Mouse (Mus musculus) embryo, embryonic 10.5 days (tissue): ENCODE results near the gene Rab1a.
A peak's percentile ranks its signal among the peaks of the same experiment; 100 is the strongest.
"Not testable (repeated sequence)": the region's sequence is repeated elsewhere in the genome, so short reads cannot be mapped to it uniquely, and the experiment has no call there.

Experiments used
- DNase-seq: peaks from one replicate; pipeline ENCODE4 v3.0.0-alpha.2; 2015; ENCODE audit warnings: low spot score

Gene Rab1a

DNA sequence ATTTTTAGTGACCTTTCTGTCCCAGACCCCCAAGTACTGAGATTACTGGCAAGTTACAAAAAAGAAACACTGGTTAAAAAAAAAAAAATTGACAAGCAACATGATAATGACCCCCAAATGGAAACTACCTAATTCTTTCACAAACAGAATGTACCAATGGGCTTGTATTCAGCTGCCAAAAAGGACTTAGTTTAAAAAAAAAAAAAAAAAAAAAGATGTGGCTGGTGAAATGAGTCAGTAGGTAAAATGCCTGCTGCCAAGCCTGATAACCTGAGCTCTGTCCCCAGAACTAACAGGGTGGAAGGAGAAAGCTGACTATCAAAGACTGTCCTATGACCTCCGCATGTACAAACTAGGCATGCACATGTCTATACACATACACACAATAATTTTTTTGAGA lies 16.0 kb downstream of the Rab1a start:
- no peak for DNase-seq

DNA sequence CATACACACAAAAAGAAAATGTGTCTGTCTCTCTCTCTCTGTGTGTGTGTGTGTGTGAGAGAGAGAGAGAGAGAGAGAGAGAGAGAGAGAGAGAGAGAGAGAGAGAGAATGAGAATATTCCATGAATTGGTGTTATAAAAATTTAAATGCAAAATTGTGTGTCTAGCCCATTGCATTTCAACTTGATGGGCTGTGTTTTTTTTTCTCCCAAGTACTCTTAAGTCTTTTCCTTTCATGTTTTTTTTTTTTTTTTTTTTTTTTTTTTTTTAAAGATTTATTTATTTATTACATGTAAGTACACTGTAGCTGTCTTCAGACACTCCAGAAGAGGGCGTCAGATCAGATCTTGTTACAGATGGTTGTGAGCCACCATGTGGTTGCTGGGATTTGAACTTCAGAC lies 20.4 kb downstream of the Rab1a start:
- not testable (repeated sequence) for DNase-seq

DNA sequence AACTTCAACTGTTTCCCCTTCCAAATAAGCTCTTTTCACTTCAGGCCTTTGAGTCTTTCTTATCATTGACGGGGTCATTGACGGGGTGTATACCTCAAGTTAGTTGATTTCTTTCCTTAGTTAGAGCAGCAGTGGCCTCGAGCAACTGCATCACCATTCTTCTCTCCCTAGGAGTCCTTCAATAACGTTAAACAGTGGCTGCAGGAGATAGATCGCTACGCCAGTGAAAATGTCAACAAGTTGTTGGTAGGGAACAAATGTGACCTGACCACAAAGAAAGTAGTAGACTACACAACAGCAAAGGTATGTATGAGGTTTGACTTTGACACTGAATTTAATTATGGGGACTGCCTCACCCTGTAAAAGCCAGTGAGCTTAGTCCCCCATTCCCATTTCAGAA lies 23.0 kb downstream of the Rab1a start:
- DNase-seq: no peak

GRCm38 (mm10) chr11:20225938-20226337 lies 24.7 kb downstream of the Rab1a start:
- DNase-seq: no peak

DNA sequence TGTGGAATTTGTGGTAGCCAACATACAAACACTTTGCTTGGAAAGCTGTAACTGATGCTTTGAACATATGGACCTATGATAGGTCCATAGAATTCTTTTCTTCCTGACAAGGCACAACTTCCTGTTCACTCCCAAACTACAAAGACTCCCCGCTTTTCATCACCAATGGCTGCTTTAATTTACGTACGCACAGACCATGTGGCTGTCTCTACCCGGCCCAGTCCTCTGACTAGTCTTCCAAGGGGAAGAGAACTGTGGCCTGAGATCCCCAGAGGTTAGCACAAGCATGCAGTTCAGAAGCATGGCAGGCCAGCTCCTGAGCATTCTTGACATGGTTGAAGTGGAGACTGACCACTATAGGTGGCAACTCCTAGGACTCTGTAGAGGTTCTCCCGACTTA lies 27.4 kb downstream of the Rab1a start:
- DNase-seq: no peak

DNA sequence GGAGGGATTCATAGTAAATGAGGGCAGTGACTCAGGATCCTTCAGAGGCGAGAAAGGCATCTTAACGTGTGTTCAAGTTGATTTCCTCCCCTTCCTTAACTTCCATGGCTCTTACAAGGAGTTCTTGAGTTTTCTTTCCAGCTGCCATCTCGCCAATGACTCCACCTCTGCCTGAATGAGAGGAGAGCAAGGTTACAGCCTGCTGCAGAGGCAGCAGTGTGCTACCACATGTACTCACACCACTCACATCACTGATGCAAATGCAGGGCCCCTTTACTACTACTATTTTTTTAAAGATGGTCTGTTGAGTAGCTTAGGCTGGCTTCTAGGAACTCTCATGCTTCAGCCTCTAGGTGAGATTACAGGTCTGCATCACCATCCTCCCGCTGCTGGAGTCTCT lies 28.1 kb downstream of the Rab1a start:
- no peak for DNase-seq

DNA sequence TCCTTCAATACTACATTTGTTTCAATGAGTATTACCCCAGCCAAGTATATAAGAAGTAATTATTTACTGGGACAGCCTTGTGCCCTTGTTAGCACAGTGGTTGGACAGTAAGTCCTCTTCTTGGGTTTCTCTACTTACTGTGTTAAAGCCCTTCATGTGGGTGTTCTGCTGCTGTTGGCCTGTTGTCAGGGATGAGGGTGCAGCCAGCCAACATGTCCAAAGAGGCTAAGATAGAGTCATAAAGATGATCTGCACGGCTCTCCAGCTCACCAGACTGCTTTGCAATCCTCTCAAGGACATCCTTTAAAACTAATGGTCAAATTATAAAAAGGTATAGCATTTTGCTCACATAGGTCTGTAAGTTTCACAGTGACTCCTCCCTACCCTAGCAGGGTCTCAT lies 29.1 kb downstream of the Rab1a start:
- no peak for DNase-seq

DNA sequence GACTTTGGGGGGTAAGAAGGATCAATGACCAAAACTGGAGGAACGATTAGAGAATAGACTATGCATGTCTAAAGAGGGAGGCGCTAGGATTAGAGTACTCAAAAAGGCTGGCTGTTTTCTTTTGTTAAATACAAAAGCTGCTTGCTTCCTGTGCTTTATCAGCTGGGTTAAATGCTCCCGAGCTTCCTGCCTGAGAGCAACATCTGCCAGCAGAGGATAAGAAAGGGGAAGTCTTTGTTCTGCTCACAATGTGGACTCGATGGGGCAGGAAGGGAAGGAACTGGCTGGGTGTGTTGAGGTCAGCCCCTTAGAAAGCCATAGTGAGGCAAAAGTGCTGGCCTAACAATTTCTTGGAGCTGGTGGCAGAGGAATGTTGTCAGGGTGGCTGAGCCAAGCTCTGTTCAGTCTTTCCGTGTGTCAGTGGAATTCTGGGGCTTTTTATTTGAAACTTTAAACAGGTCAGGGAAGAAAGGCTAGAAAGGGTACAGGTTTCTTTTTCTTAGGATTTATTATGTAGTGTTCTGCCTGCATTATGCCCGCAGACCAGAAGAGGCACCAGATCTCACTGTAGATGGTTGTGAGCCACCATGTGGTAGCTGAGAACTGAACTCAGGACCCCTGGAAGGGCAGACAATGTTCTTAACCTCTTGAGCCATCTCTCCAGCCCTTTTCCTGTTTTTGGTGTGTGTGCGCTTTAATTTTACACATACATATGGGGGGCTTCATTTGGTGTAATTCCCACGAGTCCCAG lies 30.1 kb downstream of the Rab1a start:
- DNase-seq: peak; percentile 70

DNA sequence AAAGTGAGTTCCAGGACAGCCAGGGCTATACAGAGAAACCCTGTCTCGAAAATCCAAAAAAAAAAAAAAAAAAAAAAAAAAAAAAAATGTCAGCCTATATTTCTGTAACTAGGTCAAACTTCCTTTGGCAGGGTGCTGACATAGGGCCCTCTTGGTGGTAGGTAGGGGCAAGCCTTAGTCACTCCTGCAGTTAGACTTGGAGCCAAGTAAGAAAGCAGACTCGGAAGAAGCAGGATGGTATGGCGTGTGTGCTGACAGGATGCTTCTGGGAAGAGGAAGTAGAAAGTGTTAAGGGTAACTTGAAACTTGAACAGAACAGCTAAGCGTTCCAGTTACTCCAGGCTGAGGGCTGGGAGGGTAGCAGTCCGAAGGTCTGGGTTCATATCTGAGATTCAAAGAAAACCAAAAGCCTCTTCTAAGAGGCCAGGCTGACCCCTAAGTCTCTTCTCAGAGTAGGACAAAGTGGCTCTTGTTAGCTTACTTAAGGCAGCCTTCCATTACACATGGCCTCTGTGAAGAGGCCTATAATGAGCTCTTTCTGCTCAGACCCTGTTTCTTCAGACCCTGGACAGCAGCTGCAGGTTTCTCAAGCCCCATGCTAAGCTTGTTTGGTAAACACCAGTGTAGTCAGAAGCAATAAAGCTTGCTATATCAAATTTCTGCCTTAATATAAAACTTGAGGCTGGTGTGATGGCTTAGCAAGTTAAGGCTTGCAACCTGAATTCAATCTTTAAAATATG lies 31.0 kb downstream of the Rab1a start:
- DNase-seq: no peak

GRCm38 (mm10) chr11:20234233-20234632 lies 33.0 kb downstream of the Rab1a start:
- no peak for DNase-seq

GRCm38 (mm10) chr11:20237018-20237417 lies 35.8 kb downstream of the Rab1a start:
- DNase-seq: no peak

- DNase-seq: no peak
Measured at GRCm38 (mm10) chr11:20237976-20238375, 36.7 kb downstream of the Rab1a start.

GRCm38 (mm10) chr11:20239279-20239861 lies 38.1 kb downstream of the Rab1a start:
- no peak for DNase-seq

DNA sequence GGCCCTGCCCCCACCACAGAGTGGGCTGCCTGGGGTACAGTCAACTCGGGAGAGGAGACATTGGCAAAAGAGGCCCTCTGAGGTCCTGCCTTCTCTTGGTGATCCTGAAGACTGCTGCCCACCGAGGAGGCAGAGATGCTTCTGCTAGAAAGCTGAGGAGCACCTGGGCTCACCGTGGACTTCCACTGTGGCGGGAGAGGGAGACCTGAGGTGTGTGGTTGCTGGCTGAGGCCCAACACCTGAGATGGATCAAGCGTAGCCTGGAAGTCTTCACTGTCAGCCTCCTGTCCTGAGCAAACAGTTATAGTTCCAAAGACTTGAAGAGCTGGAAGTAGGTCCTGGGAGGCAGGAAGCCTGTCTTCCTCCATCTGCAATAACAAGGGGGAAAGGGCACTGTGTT lies 39.1 kb downstream of the Rab1a start:
- no peak for DNase-seq

DNA sequence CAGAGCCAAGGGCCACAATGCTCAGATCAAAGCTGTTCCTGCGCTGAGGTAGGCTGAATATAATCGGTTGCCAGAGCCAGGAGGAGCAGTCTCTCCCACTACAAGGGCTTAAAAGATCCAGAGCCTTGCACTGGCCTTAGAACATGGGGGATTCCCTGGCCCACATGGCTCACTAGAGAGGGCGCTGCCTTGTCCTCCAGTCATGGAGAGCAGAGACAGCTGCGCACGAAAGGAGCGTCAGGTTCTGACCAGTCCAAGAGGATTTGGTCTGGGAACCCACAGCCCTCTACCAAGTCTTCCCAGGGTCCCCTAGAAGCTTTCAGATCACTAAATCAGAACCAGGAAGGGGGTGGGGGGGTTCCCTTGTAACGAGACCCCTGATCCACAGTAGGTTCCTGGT lies 40.1 kb downstream of the Rab1a start:
- no peak for DNase-seq

DNA sequence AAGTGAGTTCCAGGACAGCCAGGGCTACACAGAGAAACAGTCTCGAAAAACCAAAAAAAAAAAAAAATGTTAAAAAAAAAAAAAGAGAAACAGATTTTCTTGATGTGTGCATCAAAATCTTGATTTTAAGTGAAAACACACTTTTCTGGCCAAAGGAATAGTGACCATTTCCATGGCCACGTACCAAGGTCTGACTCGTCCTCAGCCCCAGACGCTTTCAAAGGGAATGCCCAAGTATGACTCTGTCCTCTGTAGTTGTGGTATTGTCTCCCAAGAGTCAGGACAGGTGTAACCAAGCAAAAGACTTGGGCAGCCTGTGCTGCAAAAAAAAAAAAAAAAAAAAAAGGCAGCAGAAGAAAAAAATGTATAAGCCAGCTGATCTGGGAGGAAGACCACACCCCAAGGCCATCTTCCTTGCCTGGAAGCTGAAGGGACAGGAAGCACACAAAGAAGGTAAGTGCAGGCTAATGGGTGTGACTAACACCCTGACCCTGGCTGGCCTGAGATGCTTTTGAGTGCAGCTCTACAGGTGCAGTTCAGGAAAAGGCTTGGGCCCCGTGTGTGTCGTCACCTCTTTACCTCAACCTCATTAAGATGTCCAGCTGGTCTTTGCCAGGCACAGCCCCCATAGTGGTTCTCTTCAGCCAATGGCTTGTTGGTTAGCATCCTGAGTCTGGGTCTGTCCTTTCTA lies 41.3 kb downstream of the Rab1a start:
- no peak for DNase-seq

DNA sequence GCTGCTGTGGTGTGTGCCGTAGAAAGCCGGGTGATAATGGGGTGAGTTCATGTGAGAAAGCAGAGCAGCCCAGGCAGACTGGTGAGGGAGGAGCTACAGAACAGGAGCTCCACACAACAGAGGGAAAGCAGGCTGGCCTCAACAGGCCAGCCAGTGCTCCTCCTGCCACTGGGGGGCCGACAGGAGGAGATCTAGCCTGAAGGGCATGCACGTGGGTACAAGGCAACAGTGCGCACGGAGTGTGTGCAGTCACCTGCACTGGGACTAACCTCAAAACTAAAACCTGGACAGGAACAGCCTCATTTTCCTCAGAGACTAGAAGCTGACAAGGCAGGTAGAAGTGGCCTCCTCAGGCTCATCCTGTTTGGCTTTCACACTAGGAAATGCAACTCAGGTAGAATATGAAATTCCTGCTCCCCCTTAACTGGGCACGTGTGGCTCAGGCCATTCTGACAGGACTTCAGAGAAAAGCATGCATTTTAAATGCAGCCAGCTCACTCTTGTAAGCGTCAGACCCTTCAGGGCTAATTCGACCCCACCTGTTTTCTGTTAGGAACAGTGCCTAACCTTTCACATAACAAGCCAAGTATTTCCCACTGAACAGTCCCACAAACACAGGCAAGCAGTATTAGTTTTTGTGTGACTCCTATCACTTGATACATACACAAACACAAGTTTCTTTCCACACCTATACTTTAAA lies 42.1 kb downstream of the Rab1a start:
- no peak for DNase-seq

DNA sequence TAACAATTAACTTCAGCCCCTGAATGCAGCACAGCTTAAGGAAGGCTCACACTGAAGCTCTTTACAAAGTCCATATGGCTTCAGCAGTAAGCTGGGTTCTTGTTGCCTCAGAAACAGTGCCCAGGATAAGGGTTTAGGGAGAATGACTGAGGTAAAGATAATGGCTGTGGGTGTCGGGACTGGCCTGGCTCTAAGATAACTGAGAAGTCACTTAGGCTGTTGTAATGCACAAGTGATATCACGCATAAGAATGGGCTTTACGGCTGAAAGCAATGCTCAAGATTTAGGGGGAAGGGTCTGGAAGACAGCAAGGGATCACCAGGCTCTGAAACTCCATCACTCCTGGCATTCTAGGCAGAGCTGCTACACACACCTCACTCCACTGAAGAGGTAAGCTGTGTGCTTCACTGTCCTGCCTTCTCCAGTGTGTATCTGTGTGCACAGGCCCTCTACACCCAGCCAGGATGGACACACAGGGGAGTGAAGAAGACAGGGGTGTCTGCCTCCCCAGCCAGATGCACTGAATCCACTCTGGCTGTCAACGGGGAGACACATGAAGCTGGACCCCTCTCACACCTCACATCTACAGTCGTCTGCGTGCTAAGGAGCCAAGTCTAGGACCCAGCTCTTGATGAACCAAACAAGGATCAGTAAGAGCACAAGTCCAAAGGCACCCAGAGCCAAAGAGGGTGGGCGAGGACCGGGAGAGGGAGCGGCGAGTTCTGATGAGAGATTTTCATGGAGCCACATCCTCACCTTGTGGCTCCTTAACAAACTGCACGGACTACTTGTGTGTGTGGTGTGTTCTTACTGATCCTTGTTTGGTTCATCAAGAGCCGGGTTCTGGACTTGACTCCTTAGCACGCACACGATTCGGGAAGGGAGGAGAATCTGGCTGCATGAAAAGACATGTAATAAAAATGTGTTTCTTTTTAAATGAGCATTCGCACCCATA lies 43.4 kb downstream of the Rab1a start:
- no peak for DNase-seq

- DNase-seq: no peak
Measured at GRCm38 (mm10) chr11:20245316-20245715, 44.1 kb downstream of the Rab1a start.

DNA sequence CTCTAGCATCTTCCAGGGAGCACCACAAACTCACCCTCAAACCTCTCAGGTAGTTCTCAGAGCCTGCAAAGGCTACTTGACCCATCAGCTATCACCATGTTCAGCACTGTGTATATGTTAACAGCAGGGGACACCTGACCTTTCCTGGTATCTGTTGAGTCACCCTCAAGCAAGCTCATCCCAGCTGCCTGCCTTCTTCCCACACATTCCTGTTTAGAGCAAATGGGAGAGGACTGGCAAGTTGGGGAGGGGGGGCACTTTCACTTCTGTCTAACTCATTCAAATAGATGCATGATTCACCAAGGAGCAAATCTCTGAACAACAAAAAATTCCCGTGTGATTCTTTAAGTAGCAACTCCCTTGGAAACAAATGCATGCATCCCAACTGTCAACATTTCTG lies 45.4 kb downstream of the Rab1a start:
- no peak for DNase-seq
